Mouse (Mus musculus): ENCODE data around the gene Myl6. TPM values are rescaled to one million over a fixed set of nuclear protein-coding genes. Genes with fewer than 3 reads are reported as not detected.

Gene Myl6
- 1,313 and 1,322 TPM in 2 replicates for polyA plus RNA-seq (2012; rRNA removed)

- DNase-seq (ENCODE audit: extremely low spot score in 1 of 2, low spot score in 1 of 2): peak; percentile 96 to 99
These were observed at the start of gene Myl6 for GRCm38 (mm10) chr10:128493695-128494666. Gene Myl6, minus strand, starts transcription at chr10:128494145.

DNA sequence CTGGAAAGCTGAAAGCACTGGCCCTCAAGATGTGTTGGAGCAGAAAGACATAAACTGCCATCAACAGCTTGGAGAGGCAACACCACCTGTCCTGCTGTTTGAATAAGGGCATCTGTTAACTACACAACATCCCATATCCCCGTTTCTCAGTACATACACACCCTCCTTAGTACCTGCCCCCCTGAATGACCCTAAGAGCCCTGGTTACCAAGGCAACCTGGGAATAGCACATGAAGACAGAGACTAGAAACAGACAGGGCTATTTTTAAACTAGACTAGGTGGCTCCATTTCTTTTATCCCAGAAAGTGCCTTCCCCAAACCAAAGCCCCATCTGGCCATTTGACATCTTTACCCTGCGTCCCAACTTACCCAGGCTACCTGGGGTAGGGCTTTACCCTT is 49.2 kb upstream of the Myl6 start:
- no peak for DNase-seq (ENCODE audit: extremely low spot score in 1 of 2, low spot score in 1 of 2)

DNA sequence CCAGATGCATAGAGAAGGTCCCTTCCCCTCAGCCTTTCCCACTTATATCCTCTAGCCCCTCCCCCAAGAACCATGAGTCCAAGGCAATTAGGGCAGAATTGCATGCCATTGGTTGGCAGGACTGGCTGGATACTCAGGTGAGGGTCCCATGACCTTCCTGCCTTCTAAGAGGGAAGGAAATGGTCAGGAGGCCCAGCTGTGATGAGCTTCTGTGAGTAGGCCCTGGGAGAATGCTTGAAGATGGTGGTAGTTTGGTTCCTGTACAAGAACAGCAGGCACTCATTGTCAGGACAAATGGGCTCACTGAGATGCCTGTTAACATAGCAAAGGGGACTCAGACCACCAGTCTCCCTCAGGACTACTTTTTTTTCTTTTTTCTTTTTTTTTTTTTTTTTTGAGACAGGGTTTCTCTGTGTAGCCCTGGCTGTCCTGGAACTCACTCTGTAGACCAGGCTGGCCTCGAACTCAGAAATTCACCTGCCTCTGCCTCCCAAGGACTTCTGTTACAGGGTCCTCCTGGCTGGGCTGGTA is 44.5 kb upstream of the Myl6 start:
- DNase-seq (ENCODE audit: extremely low spot score in 1 of 2, low spot score in 1 of 2): no peak

GRCm38 (mm10) chr10:128536266-128536940 is 42.5 kb upstream of the Myl6 start:
- peak; percentile 81 to 96 for DNase-seq (ENCODE audit: extremely low spot score in 1 of 2, low spot score in 1 of 2)

DNA sequence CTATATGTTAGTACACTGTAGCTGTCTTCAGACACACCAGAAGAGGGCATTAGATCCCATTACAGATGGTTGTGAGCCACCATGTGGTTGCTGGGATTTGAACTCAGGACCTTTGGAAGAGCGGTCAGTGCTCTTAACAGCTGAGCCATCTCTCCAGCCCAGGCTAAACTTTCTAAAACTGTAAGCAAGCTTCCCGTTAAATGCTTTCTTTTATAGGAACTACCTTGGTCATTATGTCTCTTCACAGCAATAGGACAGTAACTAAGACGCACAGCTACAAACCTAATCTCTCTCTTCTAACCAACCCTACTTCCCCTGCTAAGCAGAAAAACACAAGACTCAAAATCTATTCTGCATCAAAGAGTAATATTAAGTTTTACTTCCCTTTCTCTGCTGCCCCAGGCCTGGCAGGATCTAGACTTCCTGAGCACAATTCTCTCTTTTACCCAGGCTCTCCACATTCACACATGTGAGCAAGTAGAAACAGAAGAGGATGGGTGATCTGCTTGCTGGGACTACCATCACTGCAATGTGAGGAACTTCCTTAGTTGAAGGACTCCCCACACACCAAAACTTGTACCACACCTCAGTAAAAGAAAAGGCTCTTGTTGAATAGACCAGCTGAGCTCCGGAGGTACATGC is 41.8 kb upstream of the Myl6 start:
- no peak for DNase-seq (ENCODE audit: extremely low spot score in 1 of 2, low spot score in 1 of 2)

GRCm38 (mm10) chr10:128535206-128535605 is 41.3 kb upstream of the Myl6 start:
- no peak for DNase-seq (ENCODE audit: extremely low spot score in 1 of 2, low spot score in 1 of 2)

DNA sequence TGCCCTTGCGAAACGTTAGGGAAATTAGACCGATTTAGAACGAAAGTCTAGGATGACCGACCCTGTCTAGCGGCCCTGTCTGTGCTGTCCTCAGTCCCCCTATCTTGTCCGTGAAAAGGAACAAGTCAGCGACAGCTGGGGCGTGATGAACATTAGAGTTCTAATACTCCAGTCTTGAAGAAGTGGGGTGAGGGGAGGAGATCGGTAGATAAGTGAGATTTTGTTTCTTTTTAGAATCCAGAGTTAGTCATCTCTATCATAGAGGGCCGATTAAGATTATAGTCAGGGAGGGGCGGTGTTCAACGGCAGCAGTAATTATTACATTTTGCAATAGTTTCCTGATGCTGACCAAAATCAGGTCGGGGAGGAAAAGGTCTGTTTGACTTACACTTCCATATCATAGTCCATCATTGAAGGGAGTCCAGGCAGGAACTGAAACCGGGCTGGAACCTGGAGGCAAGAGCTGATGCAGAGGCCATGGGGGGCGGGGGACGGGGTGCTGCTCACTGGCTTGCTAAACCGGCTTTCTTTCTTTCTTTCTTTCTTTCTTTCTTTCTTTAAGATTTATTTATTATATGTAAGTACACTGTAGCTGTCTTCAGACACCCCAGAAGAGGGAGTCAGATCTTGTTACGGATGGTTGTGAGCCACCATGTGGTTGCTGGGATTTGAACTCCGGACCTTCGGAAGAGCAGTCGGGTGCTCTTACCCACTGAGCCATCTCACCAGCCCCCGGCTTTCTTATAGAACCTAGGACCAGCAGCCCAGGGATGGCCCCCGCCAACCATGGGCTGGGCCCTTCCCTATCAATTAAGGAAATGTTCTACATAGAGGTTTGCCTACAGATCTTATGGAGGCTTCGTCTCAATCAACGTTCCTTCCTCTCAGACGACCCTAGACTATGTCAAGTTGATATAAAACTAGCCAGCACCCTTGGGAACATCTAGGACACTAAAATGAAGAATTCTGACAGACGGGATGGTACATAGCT is 32.7 kb upstream of the Myl6 start:
- DNase-seq (ENCODE audit: extremely low spot score in 1 of 2, low spot score in 1 of 2): no peak

GRCm38 (mm10) chr10:128525671-128526308 is 31.8 kb upstream of the Myl6 start, which contains the start of gene Esyt1:
Gene Esyt1, minus strand, starts transcription at chr10:128525871.
- peak; percentile 91 to 93 for DNase-seq (ENCODE audit: extremely low spot score in 1 of 2, low spot score in 1 of 2)

- DNase-seq (ENCODE audit: extremely low spot score in 1 of 2, low spot score in 1 of 2): peak in 1 of 2 experiments; percentile 54
These were observed 31.1 kb upstream of the Myl6 start for GRCm38 (mm10) chr10:128524732-128525662.

DNA sequence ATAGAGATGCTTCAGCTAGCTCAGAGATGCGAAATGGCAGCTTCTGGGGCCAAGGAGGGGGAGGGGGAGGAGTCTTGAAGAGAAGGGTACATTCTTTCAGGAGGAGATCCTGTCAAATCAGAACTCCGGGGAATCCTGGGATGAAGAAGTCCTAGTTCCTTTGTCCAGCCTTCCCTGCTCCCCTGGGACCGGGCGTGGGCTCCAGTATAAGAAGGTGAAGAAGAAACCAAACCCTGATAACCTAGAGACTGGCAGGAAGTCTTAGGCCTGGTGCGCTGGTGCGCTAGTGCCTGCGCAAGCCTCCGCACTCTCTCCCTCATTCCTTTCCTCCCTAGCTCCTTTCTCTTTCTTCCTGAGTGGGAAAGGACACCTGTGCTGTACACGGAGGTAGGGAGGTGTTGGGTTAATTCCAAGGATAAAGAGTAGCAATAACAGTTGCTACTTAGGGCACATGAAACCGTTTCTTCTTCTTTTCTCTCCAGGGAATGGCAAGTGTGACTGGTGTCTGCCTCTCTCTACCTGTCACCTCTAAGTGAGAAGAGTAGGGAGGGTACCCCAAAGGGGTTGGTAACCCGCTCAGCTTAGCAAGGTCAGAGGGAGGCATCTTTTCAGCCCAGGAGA is 30.3 kb upstream of the Myl6 start:
- DNase-seq (ENCODE audit: extremely low spot score in 1 of 2, low spot score in 1 of 2): no peak

DNA sequence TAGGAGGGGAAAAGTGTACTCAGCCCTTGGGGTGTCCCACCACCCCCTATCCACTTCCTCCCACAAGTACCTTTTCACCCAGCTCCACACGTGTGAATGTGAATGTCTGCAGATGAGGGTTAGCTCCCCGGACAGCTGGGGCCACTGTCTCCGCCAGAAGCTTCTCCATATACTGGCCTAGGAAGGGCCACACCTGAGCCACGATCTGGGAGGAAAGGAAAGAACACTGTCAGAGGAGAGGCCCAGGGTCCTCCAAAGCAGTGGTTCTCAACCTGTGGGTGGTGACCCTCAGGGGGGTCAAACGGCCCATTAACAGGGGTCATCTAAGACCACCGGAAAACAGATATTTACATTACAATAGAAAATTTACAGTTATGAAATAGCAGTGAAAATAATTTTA is 28.4 kb upstream of the Myl6 start:
- no peak for DNase-seq (ENCODE audit: extremely low spot score in 1 of 2, low spot score in 1 of 2)

DNA sequence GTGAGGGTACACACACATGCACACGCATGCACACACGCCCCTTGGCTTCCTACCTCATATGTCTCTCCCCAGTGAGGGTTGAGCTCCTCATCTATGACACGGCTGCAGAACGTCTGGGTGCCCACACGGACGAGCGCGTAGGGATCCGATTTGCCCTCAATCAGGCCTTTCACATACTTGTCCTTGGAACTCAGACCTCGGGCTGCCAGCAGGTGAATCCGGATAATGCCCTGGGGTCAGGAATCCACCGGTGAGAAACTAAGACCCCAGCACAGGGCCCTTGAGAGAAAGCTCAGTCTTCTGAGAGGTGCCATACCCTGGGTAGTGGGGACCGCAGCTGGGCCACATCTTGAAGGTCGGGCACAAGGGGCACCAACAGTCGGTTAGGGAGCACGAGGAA is 26.6 kb upstream of the Myl6 start:
- no peak for DNase-seq (ENCODE audit: extremely low spot score in 1 of 2, low spot score in 1 of 2)

DNA sequence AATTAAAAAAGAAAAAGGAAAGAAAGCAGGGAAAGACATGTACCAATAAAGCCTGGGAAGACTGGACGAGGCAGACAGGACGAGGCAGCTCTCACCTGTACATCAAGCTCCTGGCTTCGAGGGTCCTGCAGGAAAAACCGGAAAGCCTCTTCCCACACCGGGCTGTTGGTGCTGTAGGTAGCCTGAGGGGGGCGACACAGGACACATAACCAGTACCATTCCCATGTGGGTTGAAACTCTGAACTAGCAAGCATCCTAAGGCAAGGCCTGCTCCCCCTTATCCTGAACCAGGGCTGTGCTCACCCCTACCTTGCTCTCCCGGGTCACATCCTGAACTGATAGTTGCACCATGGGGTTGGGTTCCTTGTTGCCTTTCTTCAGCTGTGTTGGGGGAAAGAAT is 24.9 kb upstream of the Myl6 start:
- peak in 1 of 2 experiments; percentile 57 for DNase-seq (ENCODE audit: extremely low spot score in 1 of 2, low spot score in 1 of 2)

DNA sequence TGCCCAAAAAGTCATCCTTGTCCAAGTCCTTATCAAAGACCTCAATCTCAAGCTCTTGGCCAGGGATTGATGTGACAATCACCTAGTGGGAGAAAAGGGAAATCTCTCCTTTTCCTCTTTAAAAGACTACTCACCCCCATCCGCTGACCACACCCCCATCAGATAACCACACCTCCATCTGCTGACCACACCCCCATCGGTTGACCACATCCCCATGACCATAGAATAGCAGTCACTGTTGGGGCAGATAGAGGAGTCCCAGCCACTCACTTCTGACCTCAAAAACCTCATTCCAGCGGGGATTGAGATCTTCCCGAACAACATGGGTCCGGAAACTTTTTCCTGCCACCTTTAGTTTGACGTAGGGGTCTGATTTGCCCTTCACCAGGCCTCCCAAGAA is 22.7 kb upstream of the Myl6 start:
- DNase-seq (ENCODE audit: extremely low spot score in 1 of 2, low spot score in 1 of 2): no peak

- no peak for DNase-seq (ENCODE audit: extremely low spot score in 1 of 2, low spot score in 1 of 2)
These were observed 22.1 kb upstream of the Myl6 start for GRCm38 (mm10) chr10:128516029-128516428.

DNA sequence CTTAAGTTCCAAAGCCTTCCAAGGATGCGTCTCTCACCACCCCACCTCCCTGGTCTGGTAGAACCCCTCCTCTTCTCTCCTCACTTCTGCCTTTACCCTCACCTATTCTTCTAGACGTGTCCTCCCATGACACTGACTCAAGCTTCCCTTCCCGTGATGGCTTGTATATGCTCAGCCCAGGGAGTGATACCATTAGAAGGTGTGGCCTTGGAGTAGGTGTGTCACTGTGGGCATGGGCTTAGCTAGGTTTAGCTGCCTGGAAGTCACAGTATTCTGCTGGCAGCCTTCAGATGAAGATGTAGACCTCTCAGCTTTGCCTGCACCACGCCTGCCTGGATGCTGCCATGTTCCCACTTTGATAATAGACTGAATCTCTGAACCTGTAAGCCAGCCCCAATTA is 21.1 kb upstream of the Myl6 start:
- DNase-seq (ENCODE audit: extremely low spot score in 1 of 2, low spot score in 1 of 2): no peak

- DNase-seq (ENCODE audit: extremely low spot score in 1 of 2, low spot score in 1 of 2): no peak
These were observed 17.8 kb upstream of the Myl6 start for GRCm38 (mm10) chr10:128511761-128512160.

DNA sequence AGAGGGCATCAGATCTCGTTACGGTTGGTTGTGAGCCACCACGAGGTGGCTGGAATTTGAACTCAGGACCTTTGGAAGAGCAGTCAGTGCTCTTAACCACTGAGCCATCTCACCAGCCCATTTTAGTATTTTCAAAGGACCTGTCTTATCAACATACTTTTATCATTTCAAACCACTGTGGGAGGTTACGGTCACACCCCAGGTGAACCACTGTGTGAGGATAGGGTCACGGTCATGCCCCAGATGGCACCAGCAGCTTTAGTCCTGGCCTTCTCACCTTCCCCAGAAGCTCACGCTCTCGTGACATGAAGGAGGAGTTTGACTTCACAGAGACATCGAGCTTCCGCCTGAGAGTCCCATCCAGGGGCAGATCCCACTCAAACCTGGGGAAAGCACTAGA is 17.2 kb upstream of the Myl6 start:
- no peak for DNase-seq (ENCODE audit: extremely low spot score in 1 of 2, low spot score in 1 of 2)

All from frontal cortex, adult 2 months (tissue).